Mouse (Mus musculus) MEL (cell line): ENCODE data around the gene Rhof. TPM values are rescaled to one million over a fixed set of nuclear protein-coding genes. Genes with fewer than 3 reads are reported as not detected.

Experiments used
- DNase-seq: peaks from one replicate; pipeline ENCODE4 v3.0.0; 2011; ENCODE audit warnings: low read depth, low spot score
- H3K27ac ChIP-seq: 2 replicates; pipeline ENCODE4 v1.5.1; 2012; ENCODE audit warnings: low read depth, mild to moderate bottlenecking, control low read depth, low read length, moderate library complexity; ENCODE audit not compliant: control insufficient read depth
- H3K27me3 ChIP-seq, 2 experiments: fragments of 150-350 bp in 1 of 2; sonication (generic) in 1 of 2; 2 replicates each; pipeline ENCODE4 v1.6.1; 2012; ENCODE audit warnings: low read length in 2 of 2, mild to moderate bottlenecking in 2 of 2, improper control_type of control experiment in 1 of 2, moderate library complexity in 1 of 2; ENCODE audit not compliant: insufficient read depth in 2 of 2, control insufficient read depth in 1 of 2
- H3K36me3 ChIP-seq, 2 experiments: 2 replicates each; pipeline ENCODE4 v1.6.1; 2012 to 2014; ENCODE audit warnings: low read length in 2 of 2, improper control_type of control experiment in 1 of 2, inconsistent platforms in 1 of 2, mild to moderate bottlenecking in 1 of 2; ENCODE audit not compliant: insufficient read depth in 2 of 2, control insufficient read depth in 1 of 2
- H3K4me1 ChIP-seq, 2 experiments: fragments of 150-350 bp in 1 of 2; sonication (generic) in 1 of 2; 2 replicates each; pipeline ENCODE4 v1.6.1; 2012; ENCODE audit warnings: low read length in 2 of 2, improper control_type of control experiment in 1 of 2, mild to moderate bottlenecking in 1 of 2; ENCODE audit not compliant: insufficient read depth in 2 of 2, control insufficient read depth in 1 of 2
- H3K4me3 ChIP-seq, 2 experiments: fragments of 150-350 bp in 1 of 2; sonication (generic) in 1 of 2; 2 replicates each; pipeline ENCODE4 v1.5.1; 2012; ENCODE audit warnings: low read depth in 2 of 2, low read length in 2 of 2, mild to moderate bottlenecking in 2 of 2, moderate library complexity in 2 of 2, control low read depth in 1 of 2, improper control_type of control experiment in 1 of 2; ENCODE audit not compliant: control insufficient read depth in 1 of 2, insufficient read depth in 1 of 2
- H3K79me2 ChIP-seq: 2 replicates; pipeline ENCODE4 v1.6.1; 2012; ENCODE audit warnings: mild to moderate bottlenecking, low read length, moderate library complexity; ENCODE audit not compliant: control insufficient read depth, poor library complexity, insufficient read depth
- H3K9ac ChIP-seq: 2 replicates; pipeline ENCODE4 v1.6.1; 2012; ENCODE audit warnings: low read depth, mild to moderate bottlenecking, control low read depth, low read length, moderate library complexity; ENCODE audit not compliant: control insufficient read depth, poor library complexity, severe bottlenecking
- H3K9me3 ChIP-seq: fragments of 150-350 bp; sonication (generic); replicated peaks from 2 replicates; pipeline ENCODE4 v1.6.1; 2012; ENCODE audit warnings: mild to moderate bottlenecking, low read length, improper control_type of control experiment, moderate library complexity; ENCODE audit not compliant: insufficient read depth
- BHLHE40 ChIP-seq: IDR thresholded peaks from 2 replicates; pipeline ENCODE4 v1.6.1; 2012; ENCODE audit warnings: low read depth, mild to moderate bottlenecking, inconsistent platforms, low read length, improper control_type of control experiment, borderline replicate concordance
- CHD1 ChIP-seq: IDR thresholded peaks from 2 replicates; pipeline ENCODE4 v1.6.1; 2012; ENCODE audit warnings: low read depth, mild to moderate bottlenecking, inconsistent platforms, low read length, improper control_type of control experiment
- CHD2 ChIP-seq: IDR thresholded peaks from 2 replicates; pipeline ENCODE4 v1.6.1; 2011; ENCODE audit warnings: low read length, improper control_type of control experiment
- CTCF ChIP-seq, 3 experiments: IDR thresholded peaks in 2 of 3; conservative IDR thresholded peaks in 1 of 3; 2 replicates each; pipeline ENCODE4 v1.5.1; 2011 to 2012; ENCODE audit warnings: low read length in 3 of 3, low read depth in 2 of 3, mild to moderate bottlenecking in 2 of 3, improper control_type of control experiment in 1 of 3, inconsistent platforms in 1 of 3, mixed read lengths in 1 of 3, moderate library complexity in 1 of 3; ENCODE audit not compliant: control insufficient read depth in 1 of 3, insufficient read depth in 1 of 3, poor library complexity in 1 of 3, severe bottlenecking in 1 of 3
- E2F4 ChIP-seq: IDR thresholded peaks from 2 replicates; pipeline ENCODE4 v1.6.1; 2011; ENCODE audit warnings: low read depth, low read length, improper control_type of control experiment, borderline replicate concordance
- ELF1 ChIP-seq: IDR thresholded peaks from 2 replicates; pipeline ENCODE4 v1.6.1; 2014; ENCODE audit warnings: low read depth, mild to moderate bottlenecking, inconsistent platforms, low read length, improper control_type of control experiment, moderate library complexity
- EP300 ChIP-seq, 2 experiments: IDR thresholded peaks; 2 replicates each; pipeline ENCODE4 v1.6.1; 2011; ENCODE audit warnings: improper control_type of control experiment in 2 of 2, low read length in 2 of 2, low read depth in 1 of 2, mild to moderate bottlenecking in 1 of 2
- GATA1 ChIP-seq: IDR thresholded peaks from 2 replicates; pipeline ENCODE4 v1.6.1; 2011; ENCODE audit warnings: low read depth, low read length, improper control_type of control experiment
- HCFC1 ChIP-seq: IDR thresholded peaks from 2 replicates; pipeline ENCODE4 v1.6.1; 2012; ENCODE audit warnings: low read depth, mild to moderate bottlenecking, inconsistent platforms, low read length, improper control_type of control experiment, moderate library complexity
- JUND ChIP-seq: IDR thresholded peaks from 2 replicates; pipeline ENCODE4 v1.6.1; 2011; ENCODE audit warnings: low read depth, mild to moderate bottlenecking, improper control_type of control experiment, low read length
- KAT2A ChIP-seq: conservative IDR thresholded peaks from 2 replicates; pipeline ENCODE4 v1.6.1; 2012; ENCODE audit warnings: low read depth, low read length, improper control_type of control experiment, inconsistent platforms
- MAFK ChIP-seq: IDR thresholded peaks from 2 replicates; pipeline ENCODE4 v1.6.1; 2011; ENCODE audit warnings: low read depth, mild to moderate bottlenecking, low read length, improper control_type of control experiment, borderline replicate concordance
- MAX ChIP-seq: IDR thresholded peaks from 2 replicates; pipeline ENCODE4 v1.6.1; 2011; ENCODE audit warnings: low read length, improper control_type of control experiment
- MAZ ChIP-seq: IDR thresholded peaks from 2 replicates; pipeline ENCODE4 v1.6.1; 2012; ENCODE audit warnings: low read depth, mild to moderate bottlenecking, inconsistent platforms, low read length, improper control_type of control experiment
- MEF2A ChIP-seq: IDR thresholded peaks from 2 replicates; pipeline ENCODE4 v1.6.1; 2014; ENCODE audit warnings: low read depth, mild to moderate bottlenecking, inconsistent platforms, low read length, improper control_type of control experiment; ENCODE audit not compliant: poor library complexity, insufficient replicate concordance, severe bottlenecking; ENCODE audit errors: extremely low read depth
- MYB ChIP-seq: IDR thresholded peaks from 2 replicates; pipeline ENCODE4 v1.6.1; 2011; ENCODE audit warnings: mild to moderate bottlenecking, low read depth, low read length, improper control_type of control experiment
- MYC ChIP-seq: IDR thresholded peaks from 2 replicates; pipeline ENCODE4 v1.6.1; 2011; ENCODE audit warnings: low read depth, mild to moderate bottlenecking, low read length, improper control_type of control experiment, moderate library complexity
- NELFE ChIP-seq: IDR thresholded peaks from 2 replicates; pipeline ENCODE4 v1.6.1; 2011; ENCODE audit warnings: low read depth, low read length, improper control_type of control experiment
- NRF1 ChIP-seq: IDR thresholded peaks from 2 replicates; pipeline ENCODE4 v1.6.1; 2014; ENCODE audit warnings: low read depth, mild to moderate bottlenecking, inconsistent platforms, low read length, improper control_type of control experiment, moderate library complexity; ENCODE audit not compliant: poor library complexity, insufficient read depth, severe bottlenecking
- POLR2A ChIP-seq, 2 experiments: IDR thresholded peaks; 2 replicates each; pipeline ENCODE4 v1.6.1; 2011 to 2012; ENCODE audit warnings: low read length in 2 of 2, mild to moderate bottlenecking in 2 of 2, control low read depth in 1 of 2, improper control_type of control experiment in 1 of 2, low read depth in 1 of 2, moderate library complexity in 1 of 2; ENCODE audit not compliant: control insufficient read depth in 1 of 2, insufficient read depth in 1 of 2, poor library complexity in 1 of 2
- POLR2AphosphoS2 ChIP-seq: IDR thresholded peaks from 2 replicates; pipeline ENCODE4 v1.6.1; 2011; ENCODE audit warnings: low read length, improper control_type of control experiment
- POLR2AphosphoS5 ChIP-seq: IDR thresholded peaks from 2 replicates; pipeline ENCODE4 v1.6.1; 2012; ENCODE audit warnings: low read depth, borderline replicate concordance, mild to moderate bottlenecking, inconsistent platforms, low read length, moderate library complexity, mixed read lengths
- RAD21 ChIP-seq: IDR thresholded peaks from 2 replicates; pipeline ENCODE4 v1.6.1; 2011; ENCODE audit warnings: mild to moderate bottlenecking, low read depth, low read length, improper control_type of control experiment
- RCOR1 ChIP-seq: IDR thresholded peaks from 2 replicates; pipeline ENCODE4 v1.6.1; 2012; ENCODE audit warnings: low read depth, mild to moderate bottlenecking, inconsistent platforms, low read length, improper control_type of control experiment
- SIN3A ChIP-seq: IDR thresholded peaks from 2 replicates; pipeline ENCODE4 v1.6.1; 2012; ENCODE audit warnings: low read length, improper control_type of control experiment, inconsistent platforms
- SMC3 ChIP-seq: IDR thresholded peaks from 2 replicates; pipeline ENCODE4 v1.6.1; 2011; ENCODE audit warnings: low read depth, low read length, improper control_type of control experiment
- TAL1 ChIP-seq: IDR thresholded peaks from 2 replicates; pipeline ENCODE4 v1.6.1; 2012; ENCODE audit warnings: mild to moderate bottlenecking, inconsistent platforms, low read length, moderate library complexity, mixed read lengths
- TBP ChIP-seq: IDR thresholded peaks from 2 replicates; pipeline ENCODE4 v1.8.0; 2011; ENCODE audit warnings: low read depth, low read length, improper control_type of control experiment
- TCF12 ChIP-seq: IDR thresholded peaks from 2 replicates; pipeline ENCODE4 v1.6.1; 2014; ENCODE audit warnings: low read depth, mild to moderate bottlenecking, inconsistent platforms, low read length, improper control_type of control experiment, moderate library complexity
- UBTF ChIP-seq: IDR thresholded peaks from 2 replicates; pipeline ENCODE4 v1.6.1; 2012; ENCODE audit warnings: low read depth, mild to moderate bottlenecking, inconsistent platforms, low read length, improper control_type of control experiment, moderate library complexity, borderline replicate concordance; ENCODE audit not compliant: insufficient read depth
- USF1 ChIP-seq: IDR thresholded peaks from 2 replicates; pipeline ENCODE4 v1.6.1; 2014; ENCODE audit warnings: low read depth, mild to moderate bottlenecking, inconsistent platforms, low read length, improper control_type of control experiment, moderate library complexity
- USF2 ChIP-seq, 2 experiments: IDR thresholded peaks; 2 replicates each; pipeline ENCODE4 v1.6.1; 2011 to 2012; ENCODE audit warnings: improper control_type of control experiment in 2 of 2, low read length in 2 of 2, borderline replicate concordance in 1 of 2, inconsistent platforms in 1 of 2, low read depth in 1 of 2, mild to moderate bottlenecking in 1 of 2; ENCODE audit not compliant: insufficient read depth in 1 of 2
- ZC3H11A ChIP-seq: IDR thresholded peaks from 2 replicates; pipeline ENCODE4 v1.6.1; 2012; ENCODE audit warnings: low read depth, mild to moderate bottlenecking, inconsistent platforms, low read length, improper control_type of control experiment
- ZKSCAN1 ChIP-seq: IDR thresholded peaks from 2 replicates; pipeline ENCODE4 v1.6.1; 2012; ENCODE audit warnings: low read depth, mild to moderate bottlenecking, inconsistent platforms, low read length, improper control_type of control experiment, moderate library complexity
- ZMIZ1 ChIP-seq: IDR thresholded peaks from 2 replicates; pipeline ENCODE4 v1.6.1; 2012; ENCODE audit warnings: low read depth, mild to moderate bottlenecking, inconsistent platforms, low read length, improper control_type of control experiment, moderate library complexity
- polyA plus RNA-seq, 2 experiments: library from polyadenylated mRNA; stranded (reverse) in 1 of 2; unstranded in 1 of 2; fragments of >175 nt in 1 of 2; fragments of >200 nt in 1 of 2; gene quantifications; 2 replicates each; pipeline versions ENCODE4 v1.2.1 to v1.2.4; 2012; ENCODE audit warnings: low replicate concordance in 2 of 2, low read depth in 1 of 2; ENCODE audit not compliant: insufficient read length in 2 of 2, insufficient read depth in 1 of 2, missing spikeins in 1 of 2
- total RNA-seq: library from RNA; depleted of rRNA; stranded (reverse); fragments of 300-350 nt; gene quantifications from 2 replicates; pipeline ENCODE4 v1.2.3, GENCODE M21; 2012

Rhof gene
- total and polyA plus RNA-seq, 3 experiments = 2.5 to 10.4 TPM; not detected in 1

DNA sequence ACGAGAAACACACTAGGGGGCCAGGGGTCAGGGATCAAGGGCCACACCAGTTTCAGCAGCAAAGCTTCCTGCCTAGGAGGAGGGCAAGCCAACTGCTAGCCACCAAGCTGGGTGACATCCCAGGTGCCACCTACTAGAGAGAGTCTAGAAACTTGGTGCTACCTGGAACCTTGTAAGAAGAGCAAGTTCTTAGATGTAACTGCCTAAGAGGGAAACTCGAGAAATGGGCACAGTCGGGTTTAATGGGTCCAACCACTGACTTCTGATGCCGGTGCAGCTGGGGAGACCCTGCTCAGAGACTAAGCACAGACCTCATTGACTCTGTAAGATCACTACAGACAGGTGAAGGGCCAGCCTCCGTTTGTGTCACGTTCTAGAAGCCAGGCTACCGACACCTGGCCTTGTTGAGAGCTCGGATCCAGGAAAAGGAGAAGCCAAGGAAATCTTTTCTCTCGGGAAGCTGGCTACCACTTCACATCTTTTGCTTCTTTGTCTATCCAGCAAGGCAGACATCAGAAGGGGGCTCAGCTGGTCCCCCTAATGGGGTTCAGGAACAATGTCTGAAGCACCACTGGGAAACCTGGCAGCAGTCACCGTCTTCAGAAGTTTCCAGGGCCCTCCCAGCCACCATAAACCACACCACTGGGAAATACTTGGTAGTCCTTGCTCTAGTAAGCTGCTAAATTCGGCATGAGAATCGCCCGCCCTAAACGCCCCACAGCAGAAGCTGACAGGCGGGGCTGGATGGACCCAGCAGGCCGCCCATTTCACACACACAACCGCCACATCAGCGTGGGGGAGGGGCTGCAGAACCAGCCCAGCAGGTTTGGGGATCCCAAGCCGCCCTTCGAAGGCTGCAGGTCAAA, 4.8 kb upstream of the Rhof start:
- peaks cover 4 to 30% of the 10 kb centered on the region in 2 experiments; a peak in 3 of 4 replicates for H3K4me1 ChIP-seq
- peaks cover 0 to 29% of the 10 kb centered on the region in 2 experiments; a peak in 2 of 4 replicates for H3K36me3 ChIP-seq
- peak overlapping the region; percentile 100 for H3K27ac ChIP-seq
- TF ChIP-seq MAFK (no peak), USF2 (IDR thresholded peaks at IDR 0.05; ENCODE audit: borderline replicate concordance in 1 of 2, insufficient read depth in 1 of 2, low read depth in 1 of 2, low read length in 2 of 2) (no peak), MAZ (peak; percentile 9; the same call in 1 of the 2 replicates), MAX (no peak), UBTF (0 out of 2 replicates have a peak, but pooled peaks have one; percentile 70), HCFC1 (peak; percentile 14; the same call in 1 of the 2 replicates), CHD2 (no peak), CTCF (IDR thresholded peaks at IDR 0.05 in 2 of 3, conservative IDR thresholded peaks at IDR 0.05 in 1 of 3; ENCODE audit: control insufficient read depth in 1 of 3, insufficient read depth in 1 of 3, low read depth in 2 of 3, low read length in 3 of 3, poor library complexity in 1 of 3, severe bottlenecking in 1 of 3) (no peak), NELFE (peak; percentile 38), RCOR1 (no peak), POLR2AphosphoS5 (no peak), ZKSCAN1 (no peak), KAT2A (no peak), RAD21 (no peak), SIN3A (no peak; the same call in 1 of the 2 replicates), ELF1 (no peak), JUND (no peak), TBP (no peak), MYC (no peak), POLR2A (IDR thresholded peaks at IDR 0.05; ENCODE audit: control insufficient read depth in 1 of 2, insufficient read depth in 1 of 2, low read depth in 1 of 2, low read length in 2 of 2, poor library complexity in 1 of 2) (peak in 1 of 2 experiments; percentile 50), BHLHE40 (no peak; the same call in none of the 2 replicates), ZMIZ1 (no peak; the same call in 1 of the 2 replicates), ZC3H11A (no peak), SMC3 (no peak), USF1 (no peak), E2F4 (no peak), EP300 (IDR thresholded peaks at IDR 0.05; ENCODE audit: low read depth in 1 of 2, low read length in 2 of 2) (peak in 1 of 2 experiments; percentile 48), TAL1 (no peak), MYB (peak; percentile 60; the same call in 1 of the 2 replicates), GATA1 (no peak), POLR2AphosphoS2 (no peak), NRF1 (no peak), CHD1 (peak; percentile 56; the same call in 1 of the 2 replicates), TCF12 (peak; percentile 48; the same call in 1 of the 2 replicates), MEF2A (no peak)

More for the DNA sequence above, 4.8 kb upstream of the Rhof start:
- Histone ChIP-seq H3K27me3 (no peaks in the 10 kb centered on the region), H3K79me2 (peaks cover 48% of the 10 kb centered on the region), H3K4me3 (peak overlapping the region; percentile 63 to 71), H3K9ac (peak overlapping the region; percentile 93), H3K9me3 (no peaks in the 10 kb centered on the region)
- DNase-seq = peak; percentile 89
